In genomic region chr2:74578146-74578842, GRCm38 (mm10) we compare ENCODE assay signal across 8 mouse cellular contexts. TPM values are rescaled to one million over a fixed set of nuclear protein-coding genes. Genes with fewer than 3 reads are reported as not detected.
DNase-seq lines count a peak whose midpoint lies in the region; ATAC-seq and TF ChIP-seq lines count a peak whose summit lies in the region.

No protein-coding gene starts in this region.

- H3K9ac ChIP-seq in hindbrain, embryonic 13.5 days = peak overlapping the region; percentile 96

- WGBS in forebrain, embryonic 10.5 days = under 1% methylated on average over 55 of the region's 55 CpGs
- WGBS in hindbrain, embryonic 13.5 days = under 1% methylated on average over 44 of the region's 55 CpGs
- under 1% methylated on average over 55 of the region's 55 CpGs for WGBS in limb, embryonic 10.5 days
- WGBS in spleen, adult 2 months = under 1% methylated on average over 55 of the region's 55 CpGs

- H3K27me3 ChIP-seq in forebrain, embryonic 10.5 days (ENCODE audit: poor library complexity, severe bottlenecking) = no peaks in the 10 kb centered on the region
- H3K27me3 ChIP-seq in hindbrain, embryonic 13.5 days = no peaks in the 10 kb centered on the region
- H3K27me3 ChIP-seq in limb, embryonic 10.5 days (ENCODE audit: low read depth, poor library complexity, severe bottlenecking) = no peaks in the 10 kb centered on the region
- no peaks in the 10 kb centered on the region for H3K27me3 ChIP-seq in spleen, adult 2 months (ENCODE audit: control insufficient read depth, insufficient read depth, low read length)

- no peaks in the 10 kb centered on the region for H3K9me3 ChIP-seq in forebrain, embryonic 10.5 days
- H3K9me3 ChIP-seq in hindbrain, embryonic 13.5 days = no peaks in the 10 kb centered on the region
- no peaks in the 10 kb centered on the region for H3K9me3 ChIP-seq in limb, embryonic 10.5 days (replicated peaks)

- ATAC-seq in hindbrain, embryonic 13.5 days (ENCODE audit: low FRiP score) = peak; percentile 91

- DNase-seq in layer of hippocampus, adult 2 months (ENCODE audit: low spot score in 2 of 2) = peak; percentile 10 to 27
- DNase-seq in layer of hippocampus, adult 9-10 months (ENCODE audit: low spot score) = no peak
- DNase-seq in adrenal gland, postnatal 36 days = peak; percentile 50 to 51
- peak; percentile 22 for DNase-seq in forebrain, embryonic 10.5 days (ENCODE audit: extremely low spot score, low spot score)
- peak; percentile 51 for DNase-seq in limb, embryonic 10.5 days (ENCODE audit: low spot score)
- DNase-seq in mesoderm, embryonic 11.5 days (ENCODE audit: low read depth, low spot score) = peak; percentile 29
- DNase-seq in spleen, adult 2 months (ENCODE audit: low read depth in 1 of 2, low spot score in 2 of 2) = peak in 1 of 2 experiments; percentile 15

- H3K4me2 ChIP-seq in hindbrain, embryonic 13.5 days = peak overlapping the region; percentile 86

- TF ChIP-seq POLR2A in spleen, adult 2 months (IDR thresholded peaks at IDR 0.05; ENCODE audit: low read depth, low read length) = no peak

- H3K27ac ChIP-seq in layer of hippocampus, adult 2 months = peak overlapping the region; percentile 87
- peak overlapping the region; percentile 94 for H3K27ac ChIP-seq in forebrain, embryonic 10.5 days
- peak overlapping the region; percentile 92 for H3K27ac ChIP-seq in hindbrain, embryonic 13.5 days
- peak overlapping the region; percentile 94 for H3K27ac ChIP-seq in limb, embryonic 10.5 days
- peak overlapping the region; percentile 35; the same call in 1 of the 2 replicates for H3K27ac ChIP-seq in spleen, adult 2 months (ENCODE audit: insufficient read depth, low read length)

- peaks cover 22% of the 10 kb centered on the region for H3K4me1 ChIP-seq in forebrain, embryonic 10.5 days
- H3K4me1 ChIP-seq in hindbrain, embryonic 13.5 days (replicated peaks) = peaks cover 15% of the 10 kb centered on the region
- H3K4me1 ChIP-seq in limb, embryonic 10.5 days = peaks cover 17% of the 10 kb centered on the region
- H3K4me1 ChIP-seq in spleen, adult 2 months (ENCODE audit: control insufficient read depth, insufficient read depth, insufficient read length) = no peaks in the 10 kb centered on the region

- peak overlapping the region; percentile 99 for H3K4me3 ChIP-seq in layer of hippocampus, adult 2 months
- peak overlapping the region; percentile 94 for H3K4me3 ChIP-seq in forebrain, embryonic 10.5 days
- H3K4me3 ChIP-seq in hindbrain, embryonic 13.5 days = peak overlapping the region; percentile 99
- H3K4me3 ChIP-seq in limb, embryonic 10.5 days = peak overlapping the region; percentile 98
- peak overlapping the region; percentile 86 for H3K4me3 ChIP-seq in spleen, adult 2 months (ENCODE audit: extremely low read depth, insufficient read depth, insufficient read length)

- H3K36me3 ChIP-seq in forebrain, embryonic 10.5 days (replicated peaks) = no peaks in the 10 kb centered on the region
- H3K36me3 ChIP-seq in hindbrain, embryonic 13.5 days = no peaks in the 10 kb centered on the region
- H3K36me3 ChIP-seq in limb, embryonic 10.5 days = no peaks in the 10 kb centered on the region
- H3K36me3 ChIP-seq in spleen, adult 2 months (ENCODE audit: control insufficient read depth, insufficient read depth, low read length) = no peaks in the 10 kb centered on the region

- TF ChIP-seq CTCF in layer of hippocampus, adult 2 months (conservative IDR thresholded peaks at IDR 0.05) = no peak
- TF ChIP-seq CTCF in spleen, adult 2 months (IDR thresholded peaks at IDR 0.05; ENCODE audit: extremely low read depth, insufficient read depth, insufficient read length, insufficient replicate concordance) = no peak

RNA-seq across cellular contexts. Expression of gene Lnpk, which starts 0.9 kb away (rescaled TPM):
- total RNA-seq in layer of hippocampus, adult 2 months (2021) = 10 to 100 TPM; 52.0 to 56.9 TPM
- total RNA-seq in adrenal gland, postnatal 36 days (2021) = 10 to 100 TPM; 15.8 to 16.2 TPM
- 38.1 and 40.1 TPM in 2 replicates for polyA plus RNA-seq in forebrain, embryonic 10.5 days (2016; fragmentation: Nextera tagmentation; extraction: Ambion mirVana)
- polyA plus RNA-seq in hindbrain, embryonic 13.5 days (2015; fragmentation: Nextera tagmentation; extraction: Ambion mirVana) = 55.8 TPM in 2 replicates
- 26.5 and 35.1 TPM in 2 replicates for polyA plus RNA-seq in limb, embryonic 10.5 days (2016; fragmentation: Nextera tagmentation; extraction: Ambion mirVana)
- 2.7 and 3.0 TPM in 2 replicates for polyA plus RNA-seq in spleen, adult 2 months (2012; rRNA removed)

Comparison
In these comparisons a context has a peak if more than half of its experiments do, and no peak if none do; other contexts are left out.
1. H3K27ac ChIP-seq: peak in every context shown above with its lines; median percentile 94 in forebrain, embryonic 10.5 days; 94 in limb, embryonic 10.5 days; 92 in hindbrain, embryonic 13.5 days; 87 in layer of hippocampus, adult 2 months; 35 in spleen, adult 2 months.